Mouse (Mus musculus) heart, adult 8-10 months (tissue): ENCODE data around the gene Enox1. TPM values are rescaled to one million over a fixed set of nuclear protein-coding genes. Genes with fewer than 3 reads are reported as not detected.
"Not testable (repeated sequence)": the region's sequence is repeated elsewhere in the genome, so short reads cannot be mapped to it uniquely, and the experiment has no call there.

Source experiments
- DNase-seq: peaks from one replicate; pipeline ENCODE4 v3.0.0; 2022; ENCODE audit warnings: low spot score
- total RNA-seq, 4 experiments: library from RNA; stranded (reverse); gene quantifications; 2 replicates each; pipeline ENCODE4 v1.2.4; 2022

Gene Enox1
- total RNA-seq, 4 experiments from 2014 or later, result 0.50 to 1.4 (median 0.59) TPM

GRCm38 (mm10) chr14:77511137-77511870, 354.7 kb downstream of the Enox1 start:
- DNase-seq, result no peak

GRCm38 (mm10) chr14:77518017-77518416, 361.5 kb downstream of the Enox1 start:
- no peak for DNase-seq

GRCm38 (mm10) chr14:77518941-77519695, 362.6 kb downstream of the Enox1 start:
- DNase-seq, result no peak

DNA sequence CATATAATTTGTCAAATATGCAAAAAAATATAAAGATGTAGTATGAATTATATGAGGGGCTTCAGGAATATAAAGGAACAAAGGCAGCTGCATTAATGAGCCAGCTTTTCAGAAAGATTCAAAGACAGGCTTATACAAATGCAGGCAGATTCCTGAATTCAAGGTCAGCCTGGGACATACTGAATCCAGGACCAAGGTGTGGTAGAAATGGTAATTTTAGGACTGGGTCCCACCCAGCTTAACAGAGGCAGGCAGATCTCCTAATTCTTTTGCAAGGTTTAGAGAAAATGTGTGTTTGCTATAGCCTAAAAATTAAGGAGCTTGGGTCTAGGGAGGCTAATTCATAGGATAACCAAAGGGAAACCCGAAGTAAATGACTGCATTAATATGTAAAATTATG, 363.1 kb downstream of the Enox1 start:
- no peak for DNase-seq

- DNase-seq, result no peak
Observed at GRCm38 (mm10) chr14:77524303-77524702, 367.7 kb downstream of the Enox1 start.

DNA sequence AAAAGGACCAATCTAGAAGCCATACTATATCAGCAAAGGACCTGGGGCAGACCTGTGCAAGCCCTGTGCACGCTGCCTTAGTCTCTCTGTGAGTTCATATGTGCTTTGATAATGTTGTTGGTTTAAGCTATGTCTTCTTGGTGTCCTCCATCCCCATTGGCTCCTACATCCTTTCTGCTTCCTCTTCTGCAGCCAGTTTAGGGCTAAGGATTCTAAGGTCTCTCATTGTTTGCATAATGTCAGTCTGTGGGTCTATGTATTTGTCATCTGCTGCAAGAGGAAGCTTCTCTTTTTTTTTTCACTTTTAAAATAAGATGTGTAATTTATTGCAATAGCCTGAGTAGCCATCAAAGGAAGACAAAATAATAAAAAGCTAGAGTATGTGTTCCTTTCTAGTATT, 369.7 kb downstream of the Enox1 start:
- no peak for DNase-seq

- DNase-seq, result no peak
Observed at GRCm38 (mm10) chr14:77529201-77529600, 372.6 kb downstream of the Enox1 start.

- no peak for DNase-seq
Observed at GRCm38 (mm10) chr14:77529621-77530020, 373.1 kb downstream of the Enox1 start.

GRCm38 (mm10) chr14:77533638-77534037, 377.1 kb downstream of the Enox1 start:
- DNase-seq, result no peak

GRCm38 (mm10) chr14:77534120-77534519, 377.6 kb downstream of the Enox1 start:
- DNase-seq, result no peak

GRCm38 (mm10) chr14:77536592-77536991, 380.0 kb downstream of the Enox1 start:
- no peak for DNase-seq

GRCm38 (mm10) chr14:77539563-77539962, 383.0 kb downstream of the Enox1 start:
- DNase-seq, result not testable (repeated sequence)

- no peak for DNase-seq
Observed at GRCm38 (mm10) chr14:77541925-77542324, 385.4 kb downstream of the Enox1 start.

DNA sequence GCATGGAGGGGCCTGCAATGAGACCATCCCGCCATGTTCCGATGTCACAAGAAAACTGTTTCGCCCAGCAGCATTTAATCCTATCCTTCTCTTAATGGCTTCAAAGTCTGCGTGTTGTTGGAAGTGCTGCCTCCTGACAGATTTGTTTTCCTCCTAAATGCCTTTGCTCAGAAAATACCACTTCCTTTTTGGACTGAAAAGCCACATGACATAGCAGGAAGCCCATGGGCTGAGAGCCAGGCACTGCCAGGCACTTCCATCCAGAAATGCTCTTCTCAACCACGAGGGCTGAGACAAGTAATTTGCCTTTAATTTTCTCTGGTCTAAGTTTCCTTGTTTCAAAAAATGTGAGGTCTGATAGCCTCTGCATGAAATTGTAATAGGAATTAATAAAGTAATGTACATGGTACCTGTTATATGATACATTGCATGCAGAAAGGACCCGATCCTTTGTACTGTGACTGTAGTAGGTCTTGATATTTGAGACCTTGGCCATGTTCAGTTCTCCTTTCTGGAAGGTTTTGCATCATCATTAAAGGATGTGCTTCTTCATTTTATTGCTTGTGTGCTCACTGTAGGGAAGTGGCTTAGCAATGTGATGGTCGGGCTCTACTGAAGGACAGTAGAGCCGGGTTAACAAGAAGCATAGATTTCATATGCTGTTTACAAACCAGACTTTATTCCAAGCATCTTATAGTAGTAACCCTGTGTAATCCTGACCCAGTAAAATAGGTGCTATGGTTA, 390.1 kb downstream of the Enox1 start:
- peak; percentile 22 for DNase-seq

GRCm38 (mm10) chr14:77547351-77547750, 390.8 kb downstream of the Enox1 start:
- no peak for DNase-seq

GRCm38 (mm10) chr14:77548963-77549362, 392.4 kb downstream of the Enox1 start:
- DNase-seq, result no peak

GRCm38 (mm10) chr14:77557446-77558070, 401.0 kb downstream of the Enox1 start:
- peak; percentile 19 for DNase-seq

DNA sequence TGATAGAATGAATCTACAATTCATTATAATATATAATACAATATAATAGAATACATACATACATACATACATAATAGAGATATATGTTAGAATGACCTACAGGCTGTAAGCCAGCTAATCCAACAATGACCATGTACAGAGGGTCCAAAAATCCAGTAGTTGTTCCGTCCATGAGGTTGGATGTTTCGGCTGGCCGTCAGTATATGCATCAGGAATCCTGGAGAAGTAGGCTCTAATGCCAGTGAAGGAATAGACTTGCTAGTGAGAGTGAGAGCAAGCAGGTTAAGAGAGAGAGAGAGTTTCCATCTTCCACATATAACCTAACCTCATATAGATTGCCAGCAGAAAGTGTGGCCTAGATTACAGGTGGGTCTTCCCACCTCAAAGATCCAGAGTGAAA, 402.3 kb downstream of the Enox1 start:
- DNase-seq, result no peak

- DNase-seq, result no peak
Observed at GRCm38 (mm10) chr14:77559792-77560191, 403.2 kb downstream of the Enox1 start.

DNA sequence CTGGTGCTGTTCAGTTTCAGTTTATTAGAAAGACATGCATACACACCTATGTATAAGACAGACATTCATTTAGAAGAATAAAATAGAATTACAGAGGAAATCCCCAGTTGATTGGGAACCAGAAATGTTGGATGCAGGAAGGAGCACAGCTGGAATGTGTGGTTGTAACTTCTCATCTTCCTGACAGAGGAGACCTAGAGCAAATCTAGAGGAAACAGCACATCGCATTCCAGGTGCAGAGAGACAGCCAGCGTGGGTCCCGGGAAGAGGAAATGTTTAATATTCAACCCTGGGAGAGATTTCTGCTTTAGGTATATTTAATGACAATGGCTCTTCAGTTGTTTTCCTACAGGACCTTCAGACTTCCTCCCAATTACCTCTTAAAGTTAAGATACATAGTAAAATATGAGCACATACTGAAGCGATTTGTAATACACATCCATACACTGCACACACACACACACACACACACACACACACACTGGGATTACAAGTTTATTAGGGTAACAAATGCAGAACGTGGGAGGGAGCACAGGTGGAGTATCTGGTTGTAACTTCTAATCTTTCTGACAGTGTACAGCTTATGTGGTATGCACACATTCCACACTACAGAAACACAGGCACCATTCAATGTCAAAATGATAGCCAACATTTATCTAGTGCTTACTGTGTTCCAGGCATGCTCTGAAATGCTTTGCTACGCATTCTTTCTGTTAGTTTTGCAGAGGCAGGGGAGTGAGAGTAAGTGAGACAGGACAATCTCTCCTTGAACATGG, 405.4 kb downstream of the Enox1 start:
- DNase-seq, result no peak

GRCm38 (mm10) chr14:77563922-77564321, 407.4 kb downstream of the Enox1 start:
- no peak for DNase-seq
